Mouse (Mus musculus) cerebellum, postnatal 10 days (tissue): ENCODE results near the gene A3galt2.

ENCODE experiments used
- DNase-seq, 2 experiments: peaks; one replicate each; pipeline ENCODE4 v3.0.0; 2021; ENCODE audit warnings: mixed read lengths in 2 of 2

The A3galt2 gene

DNA sequence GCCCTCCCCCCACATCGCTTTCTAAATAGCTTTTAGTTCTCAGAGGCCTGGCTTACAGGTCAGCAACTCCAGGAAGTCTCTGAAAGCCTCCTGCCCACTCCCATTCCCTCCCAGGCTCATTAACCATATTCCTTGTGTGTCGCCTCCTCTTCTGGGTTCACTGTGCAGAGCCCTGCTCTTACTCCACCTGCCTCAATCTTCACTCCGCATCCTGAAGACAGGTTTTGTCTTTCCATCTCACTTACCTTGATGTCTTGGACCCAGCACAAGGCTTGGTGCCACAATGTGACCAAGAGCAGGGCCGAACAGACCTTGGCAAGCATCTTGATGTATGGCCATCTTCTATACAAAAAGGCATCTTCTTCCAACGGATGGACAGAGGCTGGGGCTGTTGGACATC is 4.0 kb downstream of the A3galt2 start:
- peak; percentile 52 to 55 for DNase-seq

DNA sequence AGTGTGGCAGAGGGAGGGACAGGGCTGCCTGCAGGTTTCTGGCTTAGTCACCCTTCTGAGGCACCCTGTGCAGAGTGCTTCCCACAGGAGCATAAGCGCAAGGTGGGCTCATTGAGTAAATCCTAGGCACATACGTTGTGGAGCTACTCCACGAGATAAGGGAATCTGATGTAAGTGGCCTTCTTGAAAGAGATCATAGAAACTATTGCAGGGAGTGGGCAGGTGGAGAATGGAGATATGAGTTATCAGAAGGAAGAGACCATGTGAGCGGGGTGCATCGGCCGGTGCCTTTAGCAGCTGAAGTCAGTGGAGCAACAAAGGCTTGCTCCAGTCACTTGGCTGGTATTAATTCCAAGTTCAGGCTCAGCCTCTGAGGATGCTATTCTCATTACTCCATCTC is 4.9 kb downstream of the A3galt2 start:
- DNase-seq: no peak

DNA sequence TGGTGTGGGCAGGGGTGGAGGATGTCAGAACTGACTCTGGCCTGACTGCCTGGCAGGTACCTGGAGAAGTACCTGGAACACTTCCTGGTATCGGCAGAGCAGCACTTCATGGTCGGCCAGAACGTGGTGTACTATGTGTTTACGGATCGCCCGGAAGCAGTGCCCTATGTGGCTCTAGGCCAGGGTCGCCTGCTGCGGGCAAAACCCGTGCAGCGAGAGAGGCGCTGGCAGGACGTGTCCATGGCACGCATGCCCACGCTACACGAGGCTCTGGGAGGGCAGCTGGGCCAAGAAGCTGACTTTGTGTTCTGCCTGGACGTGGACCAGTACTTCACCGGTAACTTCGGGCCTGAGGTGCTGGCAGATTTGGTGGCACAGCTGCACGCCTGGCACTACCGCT is 11.8 kb downstream of the A3galt2 start:
- peak; percentile 76 to 78 for DNase-seq

DNA sequence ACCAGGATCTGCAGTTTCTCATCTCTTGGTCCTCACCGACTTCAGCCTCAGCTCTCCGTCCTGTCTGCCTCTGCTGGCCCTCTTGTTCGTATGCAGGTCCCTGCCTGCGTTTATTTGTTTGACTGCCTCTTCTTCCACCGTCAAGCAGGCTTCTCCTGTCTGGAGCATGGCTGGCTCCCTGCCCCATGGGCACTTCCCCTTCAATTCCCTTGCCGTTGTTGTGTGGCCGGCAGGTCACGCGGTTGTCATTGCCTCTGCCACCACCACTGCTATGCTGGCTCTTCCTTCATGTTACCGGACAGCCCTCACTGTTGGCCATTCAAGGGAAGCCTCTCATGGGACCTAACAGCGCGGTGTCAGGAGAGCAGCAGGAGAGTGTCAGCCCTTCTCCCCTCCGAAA is 13.0 kb downstream of the A3galt2 start:
- peak in 1 of 2 experiments; percentile 52 for DNase-seq

DNA sequence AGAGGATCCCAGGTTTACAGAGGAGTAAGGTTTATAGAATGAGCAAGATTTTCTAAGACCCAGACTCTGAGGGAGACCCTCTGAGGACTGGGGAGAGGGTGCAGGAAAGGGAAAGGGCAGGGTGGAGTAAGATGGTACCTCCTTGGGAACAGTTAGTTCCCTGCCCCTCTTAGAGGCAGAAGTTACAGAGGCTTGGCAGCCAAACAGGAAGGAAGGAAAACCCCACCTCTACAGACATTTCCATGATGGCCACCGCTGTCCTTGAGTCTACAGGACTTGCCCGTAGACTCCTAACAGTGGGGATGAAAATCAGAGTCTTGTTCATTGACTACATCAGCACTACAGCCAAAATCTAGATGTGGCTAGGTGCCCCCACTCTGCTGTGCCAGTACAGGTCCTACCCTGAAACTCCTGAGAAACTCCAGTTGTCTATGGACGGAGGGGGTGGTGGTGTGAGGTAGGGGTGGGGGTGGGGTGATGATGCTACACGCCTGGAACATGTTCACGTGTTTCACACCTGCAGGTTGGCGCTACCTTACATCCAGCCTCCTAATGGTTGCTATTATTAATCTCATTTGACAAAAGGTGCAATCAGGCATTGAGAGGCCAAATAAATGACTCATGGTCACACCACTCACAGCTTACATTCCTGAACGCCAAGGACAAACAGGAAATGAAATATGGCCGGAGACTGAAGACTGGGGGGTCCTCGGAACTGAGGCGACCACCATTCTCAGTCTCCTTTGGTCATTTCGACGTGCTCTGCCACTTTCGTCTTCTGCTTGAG is 14.6 kb downstream of the A3galt2 start:
- no peak for DNase-seq

DNA sequence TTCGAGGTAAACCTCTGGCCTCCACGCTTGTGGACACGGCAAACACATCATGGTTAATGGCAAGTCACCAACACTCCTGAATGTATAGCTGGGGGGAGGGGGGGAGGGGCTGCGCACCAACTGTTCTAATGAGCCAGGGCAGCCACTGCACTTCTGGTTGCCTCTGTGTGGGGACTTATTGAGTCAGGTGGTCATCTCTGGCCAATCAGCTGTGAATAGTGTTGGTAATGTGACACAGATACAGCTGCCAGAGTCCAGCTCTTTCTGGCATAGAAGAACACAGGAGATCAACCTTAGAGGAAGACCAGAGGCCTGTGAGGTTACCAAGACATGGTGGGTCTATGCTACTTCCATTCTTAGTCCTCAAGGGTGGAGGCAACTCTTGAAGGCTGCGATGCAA is 15.5 kb downstream of the A3galt2 start:
- no peak for DNase-seq

DNA sequence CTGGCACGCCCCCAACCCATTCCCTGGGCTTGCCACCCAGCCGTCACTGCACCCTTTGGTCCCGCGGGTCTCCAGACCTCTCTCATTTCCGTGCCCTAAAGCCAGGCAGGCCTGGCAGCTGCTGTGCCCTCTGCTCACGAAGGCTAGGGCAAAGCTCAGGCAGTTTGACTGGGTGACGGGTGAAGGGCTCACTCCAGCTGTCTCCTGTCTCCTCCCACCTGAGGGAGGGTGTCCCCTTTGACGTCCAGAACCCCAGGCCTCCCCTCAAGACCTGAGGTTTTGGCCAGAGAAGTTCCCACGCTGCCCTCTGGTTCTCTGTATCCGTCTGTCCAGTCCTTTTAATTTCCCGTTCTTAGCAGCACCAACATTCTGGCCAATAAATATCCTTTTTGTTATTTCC is 18.7 kb downstream of the A3galt2 start:
- DNase-seq: no peak

DNA sequence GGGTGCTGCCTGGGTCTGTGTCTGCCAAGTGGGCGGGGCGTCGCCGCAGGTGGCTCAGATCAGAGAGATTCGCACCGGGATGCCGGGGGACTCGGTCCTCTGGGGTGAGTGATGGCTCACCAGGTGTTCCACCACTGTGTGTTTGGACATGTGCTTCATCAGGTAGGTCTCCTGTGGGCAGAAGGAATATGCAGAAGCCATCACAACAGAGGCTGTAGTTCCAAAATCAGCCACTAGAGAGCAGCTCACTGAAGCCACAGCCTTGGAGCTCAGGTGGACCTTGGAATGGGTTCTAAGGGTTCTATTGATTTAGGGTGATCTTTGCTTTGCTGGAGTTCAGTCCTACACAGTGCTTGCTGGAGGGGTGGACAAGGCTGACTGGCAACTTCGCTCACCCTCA is 19.3 kb downstream of the A3galt2 start:
- DNase-seq: peak; percentile 80 to 89

DNA sequence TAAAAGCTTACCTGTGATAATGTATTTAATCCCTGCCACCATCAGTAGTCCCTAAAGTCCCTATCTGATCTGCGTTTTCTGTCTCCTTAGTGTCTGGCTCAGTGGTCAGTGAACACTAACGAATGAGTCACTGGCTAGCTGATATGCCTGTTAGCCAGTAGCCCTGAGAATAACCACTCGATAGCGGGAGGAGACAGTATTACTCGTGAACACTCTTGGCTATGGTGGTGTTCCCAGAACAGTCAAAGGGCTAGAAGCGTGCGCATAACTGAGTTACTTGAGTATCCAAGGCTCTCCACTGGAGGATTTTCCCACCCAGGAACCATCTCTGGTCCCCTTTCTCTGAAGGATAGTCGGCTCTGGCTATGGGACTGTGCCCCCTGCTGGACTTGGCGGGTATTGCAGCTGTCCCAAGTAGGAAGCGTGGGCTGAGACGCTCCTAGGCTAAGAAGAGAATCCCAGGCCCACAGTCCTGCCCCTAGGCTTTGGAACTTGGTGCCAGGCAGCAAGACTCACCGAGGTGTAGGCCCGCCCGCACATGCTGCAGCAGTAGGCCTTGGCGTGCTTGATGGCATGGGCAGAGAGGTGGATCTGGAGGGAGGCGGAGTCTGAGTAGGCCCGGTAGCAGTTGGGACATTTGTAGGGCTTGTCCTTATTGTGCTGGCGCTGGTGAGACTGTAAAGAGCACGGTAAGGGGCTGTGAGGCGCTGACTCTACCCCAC is 21.6 kb downstream of the A3galt2 start:
- DNase-seq: peak; percentile 91 to 96

DNA sequence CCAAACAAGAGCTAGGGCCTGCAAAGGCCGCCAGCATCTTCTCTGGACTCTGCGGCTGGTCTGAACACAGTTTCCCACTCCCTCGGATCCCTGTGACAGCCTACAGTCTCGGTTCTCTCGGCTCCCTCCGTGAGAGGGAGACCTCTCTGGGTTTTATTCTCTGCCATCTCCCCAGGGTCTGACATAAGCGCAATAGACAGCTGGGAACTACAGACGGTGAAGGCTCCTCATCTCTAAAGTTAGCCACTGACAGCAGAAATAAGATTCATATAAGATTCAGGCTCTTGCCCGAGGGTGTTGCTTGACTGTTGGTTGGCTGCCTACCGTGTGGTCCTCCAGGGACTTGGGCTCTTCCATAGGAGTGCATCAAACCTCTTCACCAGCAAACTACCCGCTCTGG is 22.4 kb downstream of the A3galt2 start:
- DNase-seq: no peak

DNA sequence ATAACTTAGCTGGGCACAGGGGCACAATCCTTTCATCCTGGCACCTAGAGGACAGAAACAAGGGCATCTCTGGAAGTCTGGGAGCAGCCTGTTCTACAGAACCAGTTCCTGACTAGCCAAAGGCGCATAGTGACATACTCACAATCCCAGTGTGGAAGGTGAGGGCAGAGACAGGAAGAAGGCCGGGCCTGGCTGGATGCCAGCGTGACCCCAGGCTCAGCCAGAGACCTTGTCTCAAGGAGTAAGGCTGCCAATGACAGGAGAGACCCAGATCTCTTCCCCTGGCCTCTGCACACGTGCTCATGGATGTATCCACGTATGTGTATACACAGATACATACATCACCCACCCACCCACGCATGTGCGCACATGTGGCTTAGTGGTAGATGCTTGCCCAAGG is 26.9 kb downstream of the A3galt2 start:
- DNase-seq: no peak

DNA sequence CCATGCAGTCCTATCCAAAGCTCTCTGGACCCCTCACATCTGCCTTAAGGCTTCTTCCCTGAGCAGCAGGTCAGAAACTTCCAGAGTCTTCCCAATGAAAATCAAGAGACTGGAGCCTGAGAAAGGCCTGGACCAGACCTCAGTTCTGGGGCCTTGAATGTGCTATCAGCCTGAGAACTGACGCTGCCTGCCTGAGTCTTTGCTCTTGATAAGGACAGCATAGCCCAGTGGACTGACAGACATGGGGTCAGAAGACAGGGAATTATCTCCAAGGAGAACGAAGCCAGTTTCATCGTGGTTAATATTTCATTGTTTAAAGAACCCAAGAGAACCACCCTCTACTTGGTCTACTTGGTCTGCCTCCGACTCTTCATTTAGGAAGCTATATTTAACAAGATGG is 27.5 kb downstream of the A3galt2 start:
- no peak for DNase-seq

DNA sequence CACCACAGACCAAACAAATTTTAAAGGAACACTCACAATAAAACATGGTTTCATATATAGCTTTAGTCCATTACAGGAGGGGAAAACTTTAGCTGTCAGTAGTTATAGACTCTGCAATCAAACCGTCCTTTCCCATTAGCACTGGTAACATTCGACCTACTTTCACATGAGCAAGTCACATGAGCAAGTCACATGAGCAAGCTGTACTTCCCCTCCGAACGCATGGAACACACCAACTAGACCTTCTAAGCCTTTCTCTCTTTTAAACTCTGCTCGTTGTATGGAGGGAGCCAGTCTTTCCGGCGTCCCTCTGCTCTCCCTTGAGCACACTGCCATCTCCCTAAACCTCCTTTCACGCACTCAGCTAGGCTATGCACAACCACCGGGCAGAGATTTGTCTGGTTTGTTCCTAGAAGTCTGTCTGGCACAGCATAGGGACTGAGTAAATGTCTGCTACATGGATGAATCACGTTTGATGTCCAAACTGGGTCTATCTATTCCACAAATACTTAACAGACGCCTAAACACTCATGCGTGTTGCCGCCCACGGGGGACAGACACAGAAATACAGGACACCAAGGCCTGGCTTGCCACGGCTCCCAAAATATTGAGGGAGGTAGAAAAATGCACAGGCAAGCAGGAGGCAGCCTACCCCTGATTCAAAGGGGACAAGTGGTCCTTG is 29.9 kb downstream of the A3galt2 start:
- DNase-seq: no peak

DNA sequence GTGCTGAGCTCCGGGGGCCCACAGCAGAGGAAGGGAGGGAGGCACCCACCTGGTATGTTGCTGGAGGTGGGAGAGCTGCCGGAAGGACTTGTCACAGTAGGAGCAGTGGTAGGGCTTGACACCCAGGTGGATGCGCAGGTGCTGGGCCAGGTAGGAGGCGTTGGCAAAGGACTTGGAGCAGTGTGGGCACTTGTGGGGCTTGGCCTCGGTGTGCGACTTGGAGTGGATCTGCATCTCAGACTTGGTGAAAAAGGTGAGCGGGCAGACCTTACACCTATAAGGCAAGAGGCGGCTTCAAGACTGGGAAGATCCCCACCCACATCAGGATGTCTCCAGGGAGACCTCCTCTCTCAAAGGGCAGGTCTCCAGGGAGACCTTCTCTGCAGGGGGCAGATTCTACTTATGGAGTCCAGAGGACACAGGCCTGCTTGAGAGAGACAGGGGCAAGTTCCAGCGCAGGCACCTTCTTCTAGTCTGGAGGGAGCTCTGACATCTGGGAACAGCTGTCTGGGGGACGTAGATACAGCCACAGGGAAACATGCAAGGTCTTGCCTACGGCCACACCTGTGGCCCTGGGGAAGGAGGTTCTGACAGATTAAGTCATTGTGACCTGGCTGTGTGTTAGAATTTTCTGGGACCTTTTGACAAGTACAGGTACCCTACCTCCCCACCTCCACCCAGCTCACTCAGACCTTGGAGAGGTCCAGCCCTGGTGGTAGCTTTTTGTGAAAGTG is 30.9 kb downstream of the A3galt2 start:
- no peak for DNase-seq

DNA sequence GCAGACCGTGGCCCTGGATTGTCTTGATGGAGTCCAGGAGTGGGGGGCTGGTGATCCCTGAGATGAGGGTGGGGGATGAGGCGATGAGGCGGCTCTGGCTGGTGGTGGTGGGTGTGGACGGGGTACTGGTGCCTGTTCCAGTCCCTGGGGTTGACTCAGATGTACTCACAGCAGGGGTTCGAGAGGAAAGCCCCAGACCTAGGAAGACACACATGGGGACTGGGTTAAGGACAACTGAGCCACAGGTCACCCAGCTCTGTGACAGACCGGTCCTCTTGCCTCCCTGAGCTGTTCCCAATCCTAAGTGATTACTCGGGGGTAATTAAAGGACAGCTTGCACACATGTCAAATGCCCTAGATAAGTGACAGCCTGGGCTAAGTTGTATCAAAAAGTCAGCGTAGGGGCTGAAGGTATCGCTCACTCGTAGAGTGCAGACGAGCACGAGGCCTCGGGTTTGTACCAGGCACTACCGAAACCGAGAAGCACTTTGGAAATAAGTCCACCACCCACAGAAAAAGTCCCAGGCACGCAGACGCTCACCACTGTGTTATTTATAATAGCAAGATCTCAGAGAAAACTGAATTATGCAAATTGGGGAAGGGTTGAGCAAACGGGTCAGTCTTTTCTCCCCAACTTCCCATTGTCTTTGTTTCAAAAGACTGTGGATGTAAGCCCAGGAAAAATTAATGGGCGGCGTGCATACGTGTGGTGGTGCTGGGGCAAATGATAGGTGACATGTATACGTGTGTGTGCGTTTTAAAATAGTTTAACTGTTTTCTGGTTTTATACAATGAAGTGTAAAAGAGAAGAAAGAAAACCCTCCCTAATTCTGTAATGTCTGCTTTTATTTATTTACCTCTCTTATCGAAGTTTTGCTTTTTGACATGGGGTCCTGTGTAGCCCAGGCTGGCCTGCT is 32.1 kb downstream of the A3galt2 start:
- DNase-seq: peak in 1 of 2 experiments; percentile 11

DNA sequence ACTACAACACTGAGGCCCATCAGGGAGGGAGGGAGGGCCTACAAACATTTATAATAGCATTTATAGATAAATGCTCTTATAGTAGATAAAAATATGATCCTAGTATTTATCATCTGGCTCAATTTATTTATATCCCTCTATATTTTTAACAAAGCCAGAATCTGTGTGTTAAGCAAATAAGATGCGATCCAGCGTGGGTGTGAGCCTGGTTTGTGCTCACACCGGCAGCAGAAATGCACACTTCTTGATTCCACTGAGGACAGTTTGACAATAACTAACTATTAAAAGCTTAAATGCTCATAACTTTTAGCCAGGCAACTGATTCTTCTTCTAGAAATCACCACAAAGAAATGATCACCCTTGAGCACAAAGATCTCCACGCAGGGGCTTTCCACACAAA is 32.9 kb downstream of the A3galt2 start:
- DNase-seq: no peak

DNA sequence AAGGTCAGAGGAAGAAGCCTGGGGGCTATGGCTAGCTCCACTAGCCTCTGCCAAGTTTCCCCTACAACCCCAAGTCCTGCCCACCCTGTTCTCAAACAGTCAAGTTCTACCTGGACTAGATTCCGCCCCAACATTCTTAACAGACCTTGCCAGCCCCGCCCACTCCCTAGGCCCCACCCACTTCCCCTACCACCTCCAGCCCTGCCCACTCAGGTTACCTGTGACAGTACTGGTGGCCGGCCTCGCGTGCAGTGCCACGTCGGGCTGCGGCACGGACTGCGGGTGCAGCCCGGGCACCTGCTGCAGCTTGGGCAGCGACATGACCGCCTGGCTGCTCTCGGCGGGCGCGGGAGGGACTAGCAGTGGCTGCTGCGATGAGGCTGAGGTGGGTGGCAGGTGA is 34.5 kb downstream of the A3galt2 start:
- no peak for DNase-seq

DNA sequence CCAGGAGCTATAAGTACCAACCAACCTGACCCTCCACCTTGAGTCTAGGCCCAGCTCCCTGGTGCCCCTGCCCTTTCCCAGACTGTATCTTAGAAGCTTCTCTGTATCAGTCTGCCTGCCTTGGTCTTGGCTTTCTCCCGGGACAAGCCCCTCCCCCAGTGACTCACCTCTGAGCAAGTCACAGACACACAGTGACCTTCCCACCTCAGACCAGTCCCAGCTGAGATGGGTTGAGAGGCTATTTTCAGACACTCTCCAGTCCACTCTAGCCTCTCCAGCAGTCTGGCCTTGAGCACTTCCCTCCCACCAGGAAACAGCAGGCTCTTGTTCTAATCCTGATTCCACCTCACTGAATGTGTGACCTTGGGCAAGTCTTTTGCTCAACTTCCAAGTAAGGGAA is 38.5 kb downstream of the A3galt2 start:
- no peak for DNase-seq

DNA sequence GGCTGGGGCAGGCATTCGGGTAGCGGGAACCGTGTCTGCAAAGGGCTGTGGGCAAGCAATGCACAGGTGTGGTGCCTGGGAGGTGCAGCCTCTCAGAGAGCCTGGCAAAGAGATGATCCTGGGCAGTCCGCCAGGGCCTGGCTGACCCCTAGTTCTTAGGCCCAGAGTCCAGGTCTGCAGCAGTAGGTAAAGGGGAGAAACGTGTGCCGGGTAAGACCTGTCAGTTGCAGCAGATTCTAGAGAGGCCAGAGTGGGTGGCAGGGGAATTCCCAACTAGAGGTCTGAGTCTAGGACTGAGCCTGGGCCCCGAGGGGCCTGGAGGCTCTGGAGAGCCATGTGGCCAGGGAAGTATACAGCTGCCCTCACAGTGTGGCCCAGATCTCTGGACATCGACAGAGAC is 39.0 kb downstream of the A3galt2 start:
- peak; percentile 68 to 77 for DNase-seq

DNA sequence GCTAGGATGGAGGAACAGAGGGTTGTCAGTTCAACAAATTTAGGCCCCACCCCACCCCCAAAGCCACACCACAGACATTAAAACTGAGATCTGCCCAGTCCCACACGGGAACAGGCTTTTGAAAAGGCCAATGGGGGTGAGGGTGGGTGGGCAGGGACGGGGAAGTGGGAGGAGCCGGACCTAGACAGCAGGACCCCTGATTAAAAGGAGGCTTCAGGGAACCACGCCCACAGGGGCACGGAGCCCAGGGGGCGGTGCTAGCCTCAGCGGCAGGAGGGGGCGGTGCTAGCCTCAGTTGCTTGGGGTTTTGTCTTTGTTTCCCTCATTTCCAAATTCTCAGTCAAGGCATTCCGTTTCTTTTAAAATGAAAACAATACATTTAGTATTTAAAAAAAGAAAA is 40.4 kb downstream of the A3galt2 start:
- DNase-seq: peak; percentile 67 to 73

DNA sequence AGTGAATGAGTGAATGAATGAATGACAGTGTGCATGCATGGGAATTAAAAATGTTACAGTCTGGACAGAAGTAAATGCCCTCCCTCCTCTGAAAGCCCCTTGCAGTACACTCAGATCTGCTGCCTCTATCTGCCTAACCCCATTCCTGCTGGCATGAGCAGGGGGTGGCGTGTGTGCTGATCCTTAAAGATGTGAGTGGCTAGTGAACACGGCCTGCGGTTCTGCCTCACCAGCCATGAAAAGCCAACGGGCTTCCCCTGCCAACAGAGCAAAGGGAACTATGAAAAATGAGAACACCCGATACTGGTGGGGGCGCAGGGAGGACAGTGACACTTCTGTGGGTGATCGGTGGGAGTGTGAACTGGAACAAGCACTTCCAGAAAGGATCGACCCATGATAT is 41.6 kb downstream of the A3galt2 start:
- DNase-seq: no peak
